Mouse (Mus musculus) E14TG2a.4 (cell line): ENCODE data around the gene Tmc3.

Experiments
- CTCF ChIP-seq: conservative IDR thresholded peaks from 2 replicates; pipeline ENCODE4 v1.5.1; 2014; ENCODE audit warnings: low read length
- POU5F1 ChIP-seq: IDR thresholded peaks from 2 replicates; pipeline ENCODE4 v1.6.1; 2014; ENCODE audit warnings: low read length, borderline replicate concordance

DNA sequence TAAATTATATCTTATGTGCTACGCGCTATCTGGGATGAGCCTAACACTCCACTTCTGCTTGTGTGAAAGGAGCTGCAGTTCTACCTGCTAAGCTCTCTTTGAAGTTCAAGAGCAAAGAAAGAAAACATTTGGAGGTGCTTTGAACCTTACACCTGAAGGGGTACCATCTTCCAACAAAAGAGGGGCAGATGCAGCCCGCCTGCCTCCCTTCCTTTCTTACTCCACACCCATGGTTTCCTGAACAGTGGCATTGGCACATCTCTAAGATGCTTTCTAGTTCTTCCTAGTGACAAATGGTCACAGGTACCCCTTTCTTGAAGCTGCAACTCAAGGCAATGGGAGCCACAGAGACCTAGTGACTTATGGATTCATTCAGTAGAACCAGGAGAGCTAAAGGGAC, 77.0 kb downstream of the Tmc3 start:
- no peak for TF ChIP-seq POU5F1
- TF ChIP-seq CTCF: no peak
